Mouse (Mus musculus) neural tube, embryonic 10.5 days (tissue): ENCODE measurements around the gene Cfap97.
"Not testable (repeated sequence)": the region's sequence is repeated elsewhere in the genome, so short reads cannot be mapped to it uniquely, and the experiment has no call there.

Source experiments
- DNase-seq: peaks from one replicate; pipeline ENCODE4 v3.0.0-alpha.2; 2017; ENCODE audit warnings: low spot score; ENCODE audit errors: extremely low spot score

Cfap97 gene

DNA sequence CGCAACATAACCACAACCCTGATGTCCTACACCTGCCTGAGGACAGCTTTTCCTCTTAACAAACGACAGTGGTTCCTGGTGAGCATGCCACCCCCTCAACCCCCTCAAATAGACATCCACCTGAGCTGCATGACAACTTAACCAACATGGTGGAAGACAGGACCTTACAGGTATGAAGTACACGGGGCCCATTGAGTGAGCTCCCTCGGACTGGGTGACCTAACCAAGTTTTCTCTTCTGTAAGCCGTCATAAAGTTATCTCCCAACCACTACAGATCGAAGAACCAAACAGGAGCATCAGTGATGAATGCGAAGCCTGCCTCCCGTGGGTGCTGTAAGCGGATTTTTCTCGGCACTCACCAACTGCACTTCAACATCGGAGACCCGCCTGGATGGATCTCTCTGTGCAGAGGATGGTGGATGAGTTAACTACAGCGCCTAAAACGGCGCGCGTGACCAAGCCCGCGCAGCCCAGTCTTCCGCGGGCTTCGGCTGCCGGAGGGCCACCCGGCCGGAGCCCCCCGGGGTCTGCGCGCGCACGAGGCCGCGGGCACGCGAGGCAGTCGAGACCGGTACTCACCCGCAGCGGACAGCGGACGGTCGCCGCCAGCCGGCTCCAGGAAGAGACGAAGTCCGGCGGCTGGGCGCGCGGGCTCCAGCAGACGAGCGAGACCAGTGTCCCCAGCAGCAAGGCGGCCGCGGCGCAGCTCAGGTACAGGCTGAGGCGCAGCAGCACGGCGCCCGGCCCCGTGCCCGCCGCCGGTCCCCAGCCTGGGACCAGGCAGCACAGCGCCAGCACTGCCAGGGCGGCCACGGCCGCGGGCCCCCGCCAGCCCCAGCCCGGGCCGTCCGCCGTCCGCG, at the start of gene Cfap97:
TSS of gene Cfap97 (plus strand) at position 570 of the 861 bp plus-strand sequence.
- peak; percentile 75 for DNase-seq

DNA sequence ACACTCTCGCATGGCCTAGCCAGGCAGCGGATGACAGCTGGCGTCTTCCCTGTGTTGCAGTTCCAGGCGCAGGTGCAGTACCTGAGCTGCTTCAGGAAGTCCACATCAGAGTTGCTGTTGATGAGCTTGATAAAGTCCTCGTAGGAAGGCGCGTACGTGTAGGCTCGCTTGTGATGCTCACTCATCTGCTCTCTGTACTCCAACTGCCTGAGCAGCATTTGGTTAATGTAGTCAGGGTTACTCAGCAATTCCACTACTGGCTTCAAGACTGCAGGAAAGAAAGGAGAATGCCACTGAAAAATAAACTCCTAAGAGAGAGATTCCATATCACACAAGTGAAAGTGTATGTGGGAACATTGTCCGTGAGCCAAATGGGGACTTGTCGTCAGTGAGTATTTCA, 48.1 kb upstream of the Cfap97 start:
- no peak for DNase-seq

DNA sequence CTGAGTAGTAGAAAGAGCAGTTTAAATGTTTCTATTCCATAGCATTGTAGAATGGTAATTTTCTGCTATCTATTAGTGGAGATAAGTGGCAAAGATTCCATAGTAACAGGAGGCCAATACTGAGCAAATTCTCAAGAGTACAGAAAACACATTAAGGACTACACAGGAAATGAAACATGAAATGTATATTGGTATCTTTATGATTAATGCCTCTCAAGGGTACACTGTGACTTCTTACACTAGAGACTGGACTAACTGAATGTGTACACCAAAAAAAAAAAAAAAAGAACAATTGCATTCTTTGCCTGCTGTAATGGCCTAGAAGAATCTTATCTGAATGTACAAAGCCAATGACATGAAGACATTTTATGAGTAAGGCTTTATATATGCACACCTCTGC, 43.9 kb upstream of the Cfap97 start:
- DNase-seq, result no peak

GRCm38 (mm10) chr8:46113421-46114170, 38.0 kb upstream of the Cfap97 start:
- not testable (repeated sequence) for DNase-seq

GRCm38 (mm10) chr8:46117172-46117571, 34.4 kb upstream of the Cfap97 start:
- no peak for DNase-seq

DNA sequence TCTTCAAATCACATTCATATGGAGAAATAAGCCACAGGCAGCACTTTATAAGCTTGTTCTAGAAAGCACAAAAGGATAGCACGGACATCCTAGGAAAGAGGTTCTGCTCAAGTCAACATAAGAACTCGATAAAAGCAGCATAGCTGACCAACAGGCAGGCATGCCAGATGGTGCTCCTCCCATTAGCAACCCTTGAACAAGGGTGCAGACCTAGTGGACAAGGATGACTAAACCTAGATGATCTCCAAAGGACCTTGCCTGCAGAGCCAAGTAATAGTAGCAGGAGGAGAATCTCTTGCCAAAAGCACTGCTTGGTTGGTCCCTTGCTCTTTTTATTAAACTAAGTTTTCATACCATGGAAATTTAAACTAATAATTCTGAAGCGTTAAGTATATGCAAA, 32.4 kb upstream of the Cfap97 start:
- no peak for DNase-seq

GRCm38 (mm10) chr8:46122498-46122897, 29.1 kb upstream of the Cfap97 start:
- DNase-seq, result no peak

DNA sequence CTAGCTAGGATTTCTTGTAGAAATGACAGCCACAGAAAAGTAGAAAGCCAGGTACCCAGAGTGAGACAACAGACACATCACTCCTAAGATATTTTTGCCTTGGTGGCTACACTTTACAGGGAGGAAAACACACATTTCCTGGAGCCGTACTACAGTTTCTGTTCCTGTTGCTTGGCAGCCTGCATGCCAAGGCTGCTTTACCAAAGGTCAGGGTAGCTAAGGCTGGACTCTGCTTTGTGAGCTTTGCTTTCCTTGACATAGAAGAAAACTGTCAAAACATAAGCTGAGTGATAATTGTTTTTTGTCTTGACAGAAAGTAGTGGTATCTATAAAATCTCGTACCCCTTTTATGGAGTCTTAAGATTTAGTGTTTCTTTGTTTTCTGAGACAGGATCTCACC, 21.1 kb upstream of the Cfap97 start:
- DNase-seq, result no peak

DNA sequence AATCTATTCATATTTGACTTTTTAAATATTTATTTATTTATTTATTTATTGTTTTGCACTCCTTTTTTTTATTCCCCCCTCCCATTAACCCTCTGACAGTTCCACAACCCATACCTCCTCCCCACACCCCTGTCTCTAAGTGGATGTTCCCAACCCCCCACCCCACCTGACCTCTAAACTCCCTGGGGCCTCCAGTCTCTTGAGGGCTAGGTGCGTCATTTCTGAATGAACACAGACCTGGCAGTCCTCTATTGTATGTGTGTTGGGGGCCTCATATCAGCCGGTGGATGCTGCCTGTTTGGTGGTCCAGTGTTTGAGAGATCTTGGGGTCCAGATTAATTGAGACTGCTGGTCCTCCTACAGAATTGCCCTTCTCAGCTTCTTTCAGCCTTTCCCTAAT, 16.0 kb upstream of the Cfap97 start:
- DNase-seq, result not testable (repeated sequence)

DNA sequence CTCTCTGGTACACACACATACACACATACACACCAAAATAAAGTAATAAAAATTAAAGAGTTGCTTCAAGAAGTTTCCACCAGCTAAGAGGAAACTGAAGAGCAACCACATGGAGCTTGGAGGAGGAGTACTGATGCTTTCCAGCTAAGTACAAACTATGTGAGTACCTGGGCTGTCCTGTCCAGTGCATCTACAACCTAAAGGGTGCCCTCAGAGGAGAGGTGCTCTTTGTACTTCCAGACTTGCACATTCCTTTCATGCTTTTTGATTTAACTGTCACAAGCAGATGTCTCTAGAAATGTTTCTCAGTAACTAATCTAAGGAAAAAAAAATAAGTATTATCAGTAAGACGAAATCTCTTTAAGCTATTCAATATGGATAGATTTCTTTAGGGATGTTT, 14.2 kb upstream of the Cfap97 start:
- no peak for DNase-seq

- DNase-seq, result no peak
Measured at GRCm38 (mm10) chr8:46137843-46138596, 13.6 kb upstream of the Cfap97 start.

- DNase-seq, result no peak
Measured at GRCm38 (mm10) chr8:46140376-46141120, 11.0 kb upstream of the Cfap97 start.

DNA sequence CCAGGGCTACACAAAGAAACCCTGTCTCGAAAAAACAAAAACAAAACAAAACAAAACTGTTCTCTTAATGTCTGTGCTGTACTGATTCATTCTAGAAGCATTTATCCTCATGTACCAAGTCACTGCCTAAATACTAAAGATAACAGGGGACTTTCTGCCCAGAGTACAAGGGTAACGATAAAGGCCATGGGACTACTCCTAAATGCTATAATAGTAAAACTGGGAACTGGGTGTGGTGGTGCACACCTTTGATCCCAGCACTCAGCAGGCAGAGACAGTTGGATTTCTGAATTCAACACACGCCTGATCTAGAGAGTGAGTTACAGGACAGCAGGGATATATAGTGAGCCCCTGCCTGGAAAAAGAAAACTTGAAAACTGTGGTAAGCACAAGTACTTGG, 9.9 kb upstream of the Cfap97 start:
- DNase-seq, result no peak

GRCm38 (mm10) chr8:46142498-46143081, 9.0 kb upstream of the Cfap97 start:
- no peak for DNase-seq

GRCm38 (mm10) chr8:46143470-46143869, 8.1 kb upstream of the Cfap97 start:
- DNase-seq, result no peak

DNA sequence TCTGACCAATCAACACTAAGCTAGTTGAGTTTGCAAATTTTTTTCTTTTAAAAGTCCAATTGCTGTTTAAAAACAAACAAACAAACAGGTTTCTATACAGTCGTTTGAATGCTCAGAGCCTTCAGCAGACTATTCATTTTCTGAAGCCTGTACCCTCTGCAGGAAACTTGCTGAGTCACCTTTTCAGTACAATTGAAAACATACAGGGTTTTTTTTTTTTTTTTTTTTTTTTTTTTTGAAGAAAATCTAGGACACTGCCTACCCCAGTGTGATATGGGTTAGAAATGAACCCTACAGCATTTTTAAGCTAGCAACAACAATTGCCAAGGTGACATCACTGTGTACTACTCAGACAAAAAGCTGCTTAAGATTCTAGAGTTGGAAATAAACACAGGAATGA, 7.6 kb upstream of the Cfap97 start:
- no peak for DNase-seq

- DNase-seq, result no peak
Measured at GRCm38 (mm10) chr8:46146173-46146572, 5.4 kb upstream of the Cfap97 start.

DNA sequence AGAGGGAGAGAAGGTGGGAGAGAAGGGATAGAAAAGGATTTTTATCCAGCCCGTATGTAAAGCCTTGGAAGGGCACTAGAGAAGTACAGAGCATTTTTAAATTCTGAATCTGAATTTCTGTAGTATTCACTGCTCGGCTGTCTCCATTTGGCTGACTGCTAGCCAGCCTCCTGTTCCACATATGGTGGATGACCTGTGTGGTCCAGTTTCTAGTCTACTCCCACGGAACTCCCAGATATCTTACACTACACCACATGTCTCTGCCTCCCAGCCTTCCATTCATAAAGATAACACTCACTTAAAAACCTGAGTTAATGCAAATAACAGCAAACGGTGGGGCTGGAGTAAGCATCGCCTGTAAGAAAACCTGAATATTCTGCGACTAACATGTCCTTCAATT, 2.3 kb upstream of the Cfap97 start:
- no peak for DNase-seq

- DNase-seq, result no peak
Measured at GRCm38 (mm10) chr8:46149782-46150181, 1.8 kb upstream of the Cfap97 start.

GRCm38 (mm10) chr8:46152064-46153031, 777 bp downstream of the Cfap97 start, which contains the start of gene Snx25:
Snx25 (minus strand) TSS chr8:46152159.
- peak; percentile 89 for DNase-seq
